Mouse (Mus musculus) bone marrow, adult 2 months (tissue): ENCODE measurements around the gene Clstn1. TPM values are rescaled to one million over a fixed set of nuclear protein-coding genes. Genes with fewer than 3 reads are reported as not detected.
A peak's percentile ranks its signal among the peaks of the same experiment; 100 is the strongest.

Experiments
- H3K27ac ChIP-seq: fragments of 200-500 bp; 2 replicates; pipeline ENCODE4 v1.5.1; 2012; ENCODE audit warnings: low read depth, mild to moderate bottlenecking, control low read depth, inconsistent platforms, low read length; ENCODE audit not compliant: control insufficient read depth, poor library complexity, insufficient read depth
- H3K4me1 ChIP-seq: fragments of 200-500 bp; 2 replicates; pipeline ENCODE4 v1.6.1; 2011; ENCODE audit warnings: low read length; ENCODE audit not compliant: control insufficient read depth, insufficient read depth
- H3K4me3 ChIP-seq: fragments of 200-500 bp; replicated peaks from 2 replicates; pipeline ENCODE3; 2011; ENCODE audit warnings: mild to moderate bottlenecking, low read depth, low read length, control low read depth; ENCODE audit not compliant: control insufficient read depth
- CTCF ChIP-seq: fragments of 200-500 bp; IDR thresholded peaks from 2 replicates; pipeline ENCODE4 v1.5.1; 2011; ENCODE audit warnings: low read length, control low read depth; ENCODE audit not compliant: control insufficient read depth, insufficient read depth
- POLR2A ChIP-seq: fragments of 200-500 bp; IDR thresholded peaks from 2 replicates; pipeline ENCODE4 v1.6.1; 2011; ENCODE audit warnings: low read depth, mild to moderate bottlenecking, control low read depth, low read length, borderline replicate concordance; ENCODE audit not compliant: control insufficient read depth
- WGBS: fragments of 180-500 bp; shearing (Covaris S2); methylation state at CpG from one replicate; pipeline ENCODE4 v1.1.7; 2018; 5-methylcytosine and 5-hydroxymethylcytosine counted together
- polyA plus RNA-seq: library from polyadenylated mRNA; stranded (reverse); fragments of >200 nt; gene quantifications from 2 replicates; pipeline ENCODE4 v1.2.4, GENCODE M21; 2011; ENCODE audit warnings: low replicate concordance; ENCODE audit not compliant: missing spikeins, insufficient read depth, insufficient read length

The Clstn1 gene
- 3.9 and 6.3 TPM in 2 replicates for polyA plus RNA-seq

GRCm38 (mm10) chr4:149586044-149586782 is at the start of gene Clstn1:
TSS of gene Clstn1 (plus strand) at chr4:149586468.
- TF ChIP-seq CTCF = no peak
- no peak for TF ChIP-seq POLR2A
- no peak within 1 kb of the TSS for H3K27ac ChIP-seq
- H3K4me3 ChIP-seq = peak within 1 kb of the TSS; percentile 32
- 1% methylated on average over 91 of the region's 103 CpGs for WGBS
- H3K4me1 ChIP-seq = no peaks in the 10 kb centered on the region

- WGBS = 73% methylated on average over 8 of the region's 8 CpGs
- peaks cover 3% of the 10 kb centered on the region; the same call in 1 of the 2 replicates for H3K4me1 ChIP-seq
- H3K4me3 ChIP-seq = no peak overlapping the region
- no peak overlapping the region for H3K27ac ChIP-seq
- TF ChIP-seq CTCF = no peak
- TF ChIP-seq POLR2A = no peak
These were observed 46.8 kb upstream of the Clstn1 start for GRCm38 (mm10) chr4:149539441-149539840.

GRCm38 (mm10) chr4:149541935-149542334 is 44.3 kb upstream of the Clstn1 start:
- 21% methylated on average over 5 of the region's 5 CpGs for WGBS
- peaks cover 3% of the 10 kb centered on the region; the same call in 1 of the 2 replicates for H3K4me1 ChIP-seq
- H3K27ac ChIP-seq = no peak overlapping the region
- H3K4me3 ChIP-seq = no peak overlapping the region
- TF ChIP-seq POLR2A (no peak), CTCF (no peak)

- 77% methylated on average over 12 of the region's 12 CpGs for WGBS
These were observed 43.8 kb upstream of the Clstn1 start for GRCm38 (mm10) chr4:149542431-149542830.

GRCm38 (mm10) chr4:149542927-149543553 is 43.2 kb upstream of the Clstn1 start:
- Histone ChIP-seq H3K4me3 (no peak overlapping the region), H3K27ac (no peak overlapping the region), H3K4me1 (peaks cover 3% of the 10 kb centered on the region; the same call in 1 of the 2 replicates)
- TF ChIP-seq CTCF (peak; percentile 84), POLR2A (no peak)
- WGBS = 48% methylated on average over 10 of the region's 10 CpGs

More at GRCm38 (mm10) chr4:149542431-149542830, 43.8 kb upstream of the Clstn1 start:
- Histone ChIP-seq H3K27ac (no peak overlapping the region), H3K4me3 (no peak overlapping the region), H3K4me1 (peaks cover 3% of the 10 kb centered on the region; the same call in 1 of the 2 replicates)
- TF ChIP-seq POLR2A (no peak), CTCF (no peak)

- WGBS = 89% methylated on average over 8 of the region's 8 CpGs
- Histone ChIP-seq H3K4me3 (no peak overlapping the region), H3K4me1 (peaks cover 3% of the 10 kb centered on the region; the same call in 1 of the 2 replicates), H3K27ac (no peak overlapping the region)
- TF ChIP-seq CTCF = no peak
These were observed 41.4 kb upstream of the Clstn1 start for GRCm38 (mm10) chr4:149544892-149545291.

GRCm38 (mm10) chr4:149546797-149547444 is 39.3 kb upstream of the Clstn1 start:
- Histone ChIP-seq H3K27ac (no peak overlapping the region), H3K4me3 (no peak overlapping the region), H3K4me1 (no peaks in the 10 kb centered on the region)
- 79% methylated on average over 9 of the region's 9 CpGs for WGBS
- TF ChIP-seq CTCF (no peak), POLR2A (no peak)

- H3K4me3 ChIP-seq = no peak overlapping the region
- WGBS = 73% methylated on average over 6 of the region's 6 CpGs
- H3K27ac ChIP-seq = no peak overlapping the region
- TF ChIP-seq POLR2A (no peak), CTCF (no peak)
- H3K4me1 ChIP-seq = no peaks in the 10 kb centered on the region
These were observed 38.7 kb upstream of the Clstn1 start for GRCm38 (mm10) chr4:149547523-149547922.

GRCm38 (mm10) chr4:149549221-149549925 is 36.9 kb upstream of the Clstn1 start:
- Histone ChIP-seq H3K4me1 (no peaks in the 10 kb centered on the region), H3K4me3 (no peak overlapping the region), H3K27ac (no peak overlapping the region)
- 55% methylated on average over 9 of the region's 9 CpGs for WGBS
- TF ChIP-seq CTCF (peak; percentile 86), POLR2A (no peak)
